In the genomic region with DNA sequence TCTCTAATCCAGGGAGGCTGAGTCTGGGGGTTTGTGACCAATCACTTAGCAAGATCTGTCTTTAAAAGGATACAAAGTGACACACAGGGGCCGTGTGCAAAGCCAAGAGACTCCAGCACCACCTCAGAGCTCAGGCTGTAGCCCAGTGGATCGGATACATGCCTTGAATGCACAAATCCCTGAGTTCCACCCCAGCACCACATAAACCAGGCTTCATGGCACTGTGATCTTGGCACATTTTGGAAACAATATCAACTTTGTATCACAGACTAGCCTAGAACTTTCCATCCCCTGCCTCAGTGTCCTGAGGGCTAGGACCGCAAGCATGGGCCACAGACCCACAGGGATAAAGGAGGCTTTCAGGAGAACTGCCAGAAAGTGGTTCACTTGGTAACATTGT, we compare ENCODE assay signal across 21 mouse cellular contexts. TPM values are rescaled to one million over a fixed set of nuclear protein-coding genes. Genes with fewer than 3 reads are reported as not detected.
A peak's percentile ranks its signal among the peaks of the same experiment; 100 is the strongest.
DNase-seq lines count a peak whose midpoint lies in the region; ATAC-seq and TF ChIP-seq lines count a peak whose summit lies in the region.
"Had no signal": no experiment of that assay in that cellular context is flagged by ENCODE, and none has a peak within 500 bp of the region (broad histone marks: within the 10 kb centered on the region; RNA-seq: fewer than 3 reads in every experiment).

No protein-coding gene starts in this region.

- in situ Hi-C loops in CH12.LX (cut with MboI; ENCODE audit: low pct_ligation_motif_present, low pct_unique_long_range_greater_than_20kb, low sequenced_read_pairs), result no loop called here

- 0 out of 2 replicates have a peak overlapping the region, but pooled peaks have one; percentile 2 for H3K4me3 ChIP-seq in liver, embryonic 11.5 days (ENCODE audit: low read depth, low read length)
- H3K4me3 ChIP-seq in CH12.LX (replicated peaks in 1 of 3; ENCODE audit: low read depth in 2 of 3, low read length in 2 of 3, poor library complexity in 1 of 3), result no peak overlapping the region
- H3K4me3 ChIP-seq in embryonic facial prominence, embryonic 13.5 days, result peak overlapping the region; percentile 12
- H3K4me3 ChIP-seq: embryonic facial prominence, embryonic 12.5 days had no signal

- no peak for TF ChIP-seq POLR2A in CH12.LX (IDR thresholded peaks at IDR 0.05; ENCODE audit: low read depth, low read length)

- no peak overlapping the region for H3K9ac ChIP-seq in liver, embryonic 11.5 days (ENCODE audit: low read depth, low read length)
- no peak overlapping the region for H3K9ac ChIP-seq in CH12.LX (ENCODE audit: insufficient read depth, low read depth)
- H3K9ac ChIP-seq in embryonic facial prominence, embryonic 13.5 days, result 0 out of 2 replicates have a peak overlapping the region, but pooled peaks have one; percentile 11
- H3K9ac ChIP-seq: embryonic facial prominence, embryonic 12.5 days; heart, embryonic 13.5 days had no signal

- no peak for TF ChIP-seq EP300 in CH12.LX (IDR thresholded peaks at IDR 0.05; ENCODE audit: low read length)

- WGBS in liver, embryonic 11.5 days, result 89% methylated on average over 3 of the region's 3 CpGs
- 91% methylated on average over 3 of the region's 3 CpGs for WGBS in embryonic facial prominence, embryonic 13.5 days

- TF ChIP-seq RAD21 in CH12.LX (IDR thresholded peaks at IDR 0.05; ENCODE audit: low read depth, low read length), result no peak

- no peak for TF ChIP-seq CTCF in CH12.LX (conservative IDR thresholded peaks at IDR 0.05 in 1 of 2, IDR thresholded peaks at IDR 0.05 in 1 of 2; ENCODE audit: low read depth in 2 of 2, low read length in 2 of 2)

- H3K36me3 ChIP-seq in liver, embryonic 11.5 days (ENCODE audit: control insufficient read depth, insufficient read depth, low read length), result peaks cover 14% of the 10 kb centered on the region; the same call in 1 of the 2 replicates
- H3K36me3 ChIP-seq in CH12.LX (replicated peaks in 1 of 2; ENCODE audit: control insufficient read depth in 1 of 2, insufficient read depth in 1 of 2, low read length in 1 of 2), result peaks cover 10 to 41% of the 10 kb centered on the region in 2 experiments
- H3K36me3 ChIP-seq in embryonic facial prominence, embryonic 13.5 days, result peaks cover 48% of the 10 kb centered on the region

- peak overlapping the region; percentile 96 for H3K4me2 ChIP-seq in liver, embryonic 11.5 days
- H3K4me2 ChIP-seq in CH12.LX (ENCODE audit: insufficient read depth, low read depth, poor library complexity, severe bottlenecking), result peak overlapping the region; percentile 39; the same call in 1 of the 2 replicates
- peak overlapping the region; percentile 95; the same call in 1 of the 2 replicates for H3K4me2 ChIP-seq in embryonic facial prominence, embryonic 13.5 days
- H3K4me2 ChIP-seq: embryonic facial prominence, embryonic 12.5 days had no signal

- no peak overlapping the region for H3K27ac ChIP-seq in liver, embryonic 11.5 days (ENCODE audit: low read depth, low read length)
- H3K27ac ChIP-seq in CH12.LX (ENCODE audit: insufficient read depth, low read depth), result no peak overlapping the region
- H3K27ac ChIP-seq in embryonic facial prominence, embryonic 13.5 days, result no peak overlapping the region
- H3K27ac ChIP-seq: embryonic facial prominence, embryonic 12.5 days; heart, embryonic 13.5 days had no signal

- peaks cover 7% of the 10 kb centered on the region for H3K79me2 ChIP-seq in CH12.LX (replicated peaks; ENCODE audit: control insufficient read depth, extremely low read depth, insufficient read depth, poor library complexity, severe bottlenecking)

- DNase-seq in heart, adult 11 months, result peak; percentile 84
- no peak for DNase-seq in heart, postnatal 4 days
- DNase-seq in liver, embryonic 11.5 days (ENCODE audit: low spot score), result no peak
- DNase-seq in liver, result no peak
- no peak for DNase-seq in CH12.LX (ENCODE audit: extremely low read depth)
- no peak for DNase-seq in layer of hippocampus, postnatal 25 days (ENCODE audit: extremely low spot score in 1 of 2, low spot score in 1 of 2)
- DNase-seq: adrenal gland, postnatal 36 days; cerebellum, adult 2 months; kidney, adult 2 months; kidney, postnatal 25 days; right cerebral cortex, postnatal 14 days; thymus, postnatal 14 days had no signal

- peaks cover 10% of the 10 kb centered on the region for H3K4me1 ChIP-seq in liver, embryonic 11.5 days (replicated peaks; ENCODE audit: control insufficient read depth, insufficient read depth, low read length)
- H3K4me1 ChIP-seq in CH12.LX (ENCODE audit: control insufficient read depth in 1 of 2, insufficient read depth in 2 of 2), result peaks cover 11 to 25% of the 10 kb centered on the region in 2 experiments; a peak in 3 of 4 replicates
- H3K4me1 ChIP-seq in embryonic facial prominence, embryonic 13.5 days, result peaks cover 22% of the 10 kb centered on the region

- no peaks in the 10 kb centered on the region for H3K27me3 ChIP-seq in liver, embryonic 11.5 days (replicated peaks; ENCODE audit: control insufficient read depth, insufficient read depth, low read length)
- peaks cover 5% of the 10 kb centered on the region for H3K27me3 ChIP-seq in CH12.LX (replicated peaks)
- no peaks in the 10 kb centered on the region for H3K27me3 ChIP-seq in embryonic facial prominence, embryonic 13.5 days
- H3K27me3 ChIP-seq: embryonic facial prominence, embryonic 12.5 days; heart, embryonic 13.5 days had no signal

- dilution Hi-C loops in CH12.LX (cut with MboI; ENCODE audit: extremely low pct_ligation_motif_present, extremely low pct_unique_long_range_greater_than_20kb, low sequenced_read_pairs), result no loop called here

- no peaks in the 10 kb centered on the region for H3K9me3 ChIP-seq in liver, embryonic 11.5 days (ENCODE audit: control insufficient read depth, low read length)
- no peaks in the 10 kb centered on the region for H3K9me3 ChIP-seq in CH12.LX (replicated peaks; ENCODE audit: low read length)
- no peaks in the 10 kb centered on the region for H3K9me3 ChIP-seq in embryonic facial prominence, embryonic 13.5 days

- ATAC-seq in liver, embryonic 11.5 days (replicated peaks; ENCODE audit: low FRiP score), result no peak
- no peak for ATAC-seq in embryonic facial prominence, embryonic 13.5 days (ENCODE audit: insufficient number of reproducible peaks, insufficient read depth, low FRiP score, low TSS enrichment, low read depth)
- no peak for ATAC-seq in frontal cortex, adult (ENCODE audit: low TSS enrichment)
- ATAC-seq: lung, postnatal 0 days had no signal

TF ChIP-seq in CH12.LX, 34 proteins besides CTCF, POLR2A, EP300 and RAD21 (continues in another document):
- TF ChIP-seq ETS1 (conservative IDR thresholded peaks at IDR 0.05; ENCODE audit: low read depth, low read length) (no peak), MAX (IDR thresholded peaks at IDR 0.05; ENCODE audit: low read length) (no peak), NRF1 (IDR thresholded peaks at IDR 0.05; ENCODE audit: low read depth, low read length) (no peak), USF2 (conservative IDR thresholded peaks at IDR 0.05; ENCODE audit: low read depth, low read length) (no peak), UBTF (IDR thresholded peaks at IDR 0.05; ENCODE audit: low read depth, low read length) (no peak), ZKSCAN1 (IDR thresholded peaks at IDR 0.05; ENCODE audit: borderline replicate concordance, low read depth, low read length) (no peak), MXI1 (IDR thresholded peaks at IDR 0.05; ENCODE audit: low read depth, low read length) (no peak), CHD1 (IDR thresholded peaks at IDR 0.05; ENCODE audit: low read depth, low read length) (no peak), CHD2 (IDR thresholded peaks at IDR 0.05; ENCODE audit: low read length) (no peak)

RNA-seq across cellular contexts. Expression of a gene that starts 1.2 kb away (rescaled TPM):
- 10 to 100 TPM; 28.5 to 37.0 TPM for total RNA-seq in heart, postnatal 4 days (2021)
- 157 and 158 TPM in 2 replicates for polyA plus RNA-seq in liver, embryonic 11.5 days (2014; fragmentation: Nextera tagmentation; extraction: Ambion mirVana)
- total RNA-seq in CH12.LX (2012; rRNA removed) (62.1 and 70.0 TPM in 2 replicates), CH12.LX (2014; rRNA removed) (60.7 and 79.1 TPM in 2 replicates)
- polyA plus RNA-seq in CH12.LX (2012; ENCODE audit: insufficient read length, low read depth), result 118 and 141 TPM in 2 replicates
- 132 and 147 TPM in 2 replicates for polyA plus RNA-seq in embryonic facial prominence, embryonic 13.5 days (2015; fragmentation: Nextera tagmentation; extraction: Ambion mirVana)
- total RNA-seq in layer of hippocampus, postnatal 25 days (2021), result 10 to 100 TPM; 48.7 to 51.6 TPM

RNA-seq across cellular contexts. Expression of a gene that starts 2.0 kb away (rescaled TPM):
- total RNA-seq in heart, postnatal 4 days (2021), result 10 to 100 TPM; 24.8 to 26.6 TPM
- 25.1 and 27.2 TPM in 2 replicates for polyA plus RNA-seq in liver, embryonic 11.5 days (2014; fragmentation: Nextera tagmentation; extraction: Ambion mirVana)
- total RNA-seq in CH12.LX (2012; rRNA removed) (7.2 and 7.5 TPM in 2 replicates), CH12.LX (2014; rRNA removed) (4.1 and 4.9 TPM in 2 replicates)
- polyA plus RNA-seq in CH12.LX (2012; ENCODE audit: insufficient read length, low read depth), result 9.2 and 9.6 TPM in 2 replicates
- polyA plus RNA-seq in embryonic facial prominence, embryonic 13.5 days (2015; fragmentation: Nextera tagmentation; extraction: Ambion mirVana), result 35.2 and 38.8 TPM in 2 replicates
- total RNA-seq in layer of hippocampus, postnatal 25 days (2021), result 10 to 100 TPM; 43.7 TPM

RNA-seq across cellular contexts. Expression of a gene that starts 12.1 kb away (rescaled TPM):
- total RNA-seq in heart, postnatal 4 days (2021), result 1 to 10 TPM; 2.8 to 2.9 TPM
- 2.6 and 3.0 TPM in 2 replicates for polyA plus RNA-seq in liver, embryonic 11.5 days (2014; fragmentation: Nextera tagmentation; extraction: Ambion mirVana)
- total RNA-seq in CH12.LX (2012; rRNA removed) (0.64 and 0.80 TPM in 2 replicates), CH12.LX (2014; rRNA removed) (0.20 and 0.56 TPM in 2 replicates)
- polyA plus RNA-seq in CH12.LX (2012; ENCODE audit: insufficient read length, low read depth), result 0.40 TPM in 1 of 2 replicates, not detected in the other
- polyA plus RNA-seq in embryonic facial prominence, embryonic 13.5 days (2015; fragmentation: Nextera tagmentation; extraction: Ambion mirVana), result 13.7 and 17.8 TPM in 2 replicates
- total RNA-seq in layer of hippocampus, postnatal 25 days (2021), result 10 to 100 TPM; 30.4 to 32.8 TPM
- total RNA-seq: common myeloid progenitor, adult 5-6 weeks; granulocyte monocyte progenitor cell, adult 5-6 weeks had no signal

RNA-seq across cellular contexts. Expression of a gene that starts 23.7 kb away (rescaled TPM):
- 1 to 10 TPM; 8.4 to 9.6 TPM for total RNA-seq in heart, postnatal 4 days (2021)
- polyA plus RNA-seq in liver, embryonic 11.5 days (2014; fragmentation: Nextera tagmentation; extraction: Ambion mirVana), result 18.5 and 18.7 TPM in 2 replicates
- total RNA-seq in CH12.LX (2012; rRNA removed), result not detected in 2 replicates
- not detected in 2 replicates for total RNA-seq in CH12.LX (2014; rRNA removed)
- not detected in 2 replicates for polyA plus RNA-seq in CH12.LX (2012; ENCODE audit: insufficient read length, low read depth)
- 3.5 and 3.9 TPM in 2 replicates for polyA plus RNA-seq in embryonic facial prominence, embryonic 13.5 days (2015; fragmentation: Nextera tagmentation; extraction: Ambion mirVana)
- total RNA-seq in layer of hippocampus, postnatal 25 days (2021), result 1 to 10 TPM; 3.1 to 5.8 TPM
- total RNA-seq: common myeloid progenitor, adult 5-6 weeks had no signal
- polyA plus RNA-seq: C2C12, myocyte had no signal

RNA-seq across cellular contexts. Expression of a gene that starts 42.7 kb away (rescaled TPM):
- total RNA-seq in heart, postnatal 4 days (2021), result 1 to 10 TPM; 5.6 to 6.0 TPM
- polyA plus RNA-seq in liver, embryonic 11.5 days (2014; fragmentation: Nextera tagmentation; extraction: Ambion mirVana), result 6.2 and 6.4 TPM in 2 replicates
- total RNA-seq in CH12.LX (2012; rRNA removed) (2.0 and 2.4 TPM in 2 replicates), CH12.LX (2014; rRNA removed) (0.81 and 1.1 TPM in 2 replicates)
- 3.0 and 3.3 TPM in 2 replicates for polyA plus RNA-seq in CH12.LX (2012; ENCODE audit: insufficient read length, low read depth)
- polyA plus RNA-seq in embryonic facial prominence, embryonic 13.5 days (2015; fragmentation: Nextera tagmentation; extraction: Ambion mirVana), result 12.9 and 21.7 TPM in 2 replicates
- 100 to 1,000 TPM; 113 to 115 TPM for total RNA-seq in layer of hippocampus, postnatal 25 days (2021)

Comparison
In these comparisons a context has a peak if more than half of its experiments do, and no peak if none do; other contexts are left out.
1. H3K4me2 ChIP-seq: peak in every context shown above with its lines; median percentile 96 in liver, embryonic 11.5 days; 95 in embryonic facial prominence, embryonic 13.5 days; 39 in CH12.LX.
2. H3K4me3 ChIP-seq: peak in liver, embryonic 11.5 days (single experiment) and embryonic facial prominence, embryonic 13.5 days (single experiment); none in CH12.LX (0 of 3).
3. RNA of a gene that starts 12.1 kb away (total RNA-seq): 30.4 to 32.8 TPM in layer of hippocampus, postnatal 25 days; 2.8 to 2.9 TPM in heart, postnatal 4 days and 0.20 to 0.80 TPM in CH12.LX; every median in the first group is over 4 times any median in the second.